Comparison of ENCODE assay signal across 18 mouse cellular contexts in the genomic region with DNA sequence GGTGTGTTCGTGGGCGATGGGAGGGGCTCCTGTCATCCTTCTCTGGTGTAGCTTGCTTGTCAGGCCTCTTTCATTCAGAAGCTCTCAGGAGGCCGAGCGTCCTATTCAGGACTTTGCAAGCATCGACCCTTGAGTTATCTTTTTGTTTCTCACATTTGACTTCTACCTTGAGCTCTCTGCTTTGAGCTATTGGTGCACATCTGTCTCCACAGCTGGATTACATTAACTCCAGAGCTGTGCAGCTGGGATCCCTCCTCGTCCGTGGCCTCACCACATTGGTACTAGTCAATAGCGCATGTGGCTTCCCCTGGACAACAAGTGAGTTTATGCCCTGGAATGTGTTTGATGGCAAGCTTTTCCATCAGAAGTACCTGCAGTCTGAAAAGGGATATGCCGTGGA.
"Had no signal": no experiment of that assay in that cellular context is flagged by ENCODE, and none has a peak within 500 bp of the region (broad histone marks: within the 10 kb centered on the region; RNA-seq: fewer than 3 reads in every experiment).

No protein-coding gene starts in this region.

- H3K4me1 ChIP-seq: heart, embryonic 12.5 days; hindbrain, embryonic 10.5 days; hindbrain, embryonic 12.5 days; intestine, embryonic 15.5 days; limb, embryonic 10.5 days; limb, embryonic 12.5 days; liver, embryonic 12.5 days had no signal

- H3K4me3 ChIP-seq: gastrocnemius, adult 2 months; heart, adult 2 months; heart, embryonic 12.5 days; hindbrain, embryonic 10.5 days; hindbrain, embryonic 12.5 days; intestine, embryonic 15.5 days; left cerebral cortex, adult 2 months; limb, embryonic 10.5 days; limb, embryonic 12.5 days; liver, embryonic 12.5 days had no signal

- H3K9me3 ChIP-seq: heart, embryonic 12.5 days; hindbrain, embryonic 12.5 days; intestine, embryonic 15.5 days; limb, embryonic 10.5 days; limb, embryonic 12.5 days; liver, embryonic 12.5 days had no signal

- H3K4me2 ChIP-seq: heart, embryonic 12.5 days; hindbrain, embryonic 12.5 days; hindbrain, embryonic 14.5 days; intestine, embryonic 15.5 days; limb, embryonic 12.5 days; liver, embryonic 12.5 days had no signal

- ATAC-seq: forebrain, postnatal 0 days; hindbrain, embryonic 16.5 days; inflammation-experienced regulatory T-cells, adult 6 months; intestine, embryonic 15.5 days; intestine, postnatal 0 days; liver, embryonic 12.5 days had no signal

- DNase-seq: gastrocnemius, postnatal 10 days; liver had no signal

- H3K27me3 ChIP-seq: heart, embryonic 12.5 days; hindbrain, embryonic 12.5 days; intestine, embryonic 15.5 days; limb, embryonic 12.5 days; liver, embryonic 12.5 days had no signal

- H3K27ac ChIP-seq: gastrocnemius, adult 2 months; heart, adult 2 months; hindbrain, embryonic 10.5 days; hindbrain, embryonic 12.5 days; hindbrain, embryonic 14.5 days; intestine, embryonic 15.5 days; left cerebral cortex, adult 2 months; limb, embryonic 10.5 days; limb, embryonic 12.5 days; liver, embryonic 12.5 days; liver, embryonic 14.5 days had no signal

- H3K9ac ChIP-seq: forebrain, postnatal 0 days; heart, embryonic 12.5 days; hindbrain, embryonic 12.5 days; hindbrain, embryonic 14.5 days; intestine, embryonic 15.5 days; limb, embryonic 12.5 days; liver, embryonic 12.5 days; liver, embryonic 14.5 days had no signal
